Mouse (Mus musculus): Measurements from ENCODE around the gene Atraid. TPM values are rescaled to one million over a fixed set of nuclear protein-coding genes. Genes with fewer than 3 reads are reported as not detected.
"Not testable (repeated sequence)": the region's sequence is repeated elsewhere in the genome, so short reads cannot be mapped to it uniquely, and the experiment has no call there.

Gene Atraid
- total RNA-seq, 1 experiment = 53.7 TPM

DNA sequence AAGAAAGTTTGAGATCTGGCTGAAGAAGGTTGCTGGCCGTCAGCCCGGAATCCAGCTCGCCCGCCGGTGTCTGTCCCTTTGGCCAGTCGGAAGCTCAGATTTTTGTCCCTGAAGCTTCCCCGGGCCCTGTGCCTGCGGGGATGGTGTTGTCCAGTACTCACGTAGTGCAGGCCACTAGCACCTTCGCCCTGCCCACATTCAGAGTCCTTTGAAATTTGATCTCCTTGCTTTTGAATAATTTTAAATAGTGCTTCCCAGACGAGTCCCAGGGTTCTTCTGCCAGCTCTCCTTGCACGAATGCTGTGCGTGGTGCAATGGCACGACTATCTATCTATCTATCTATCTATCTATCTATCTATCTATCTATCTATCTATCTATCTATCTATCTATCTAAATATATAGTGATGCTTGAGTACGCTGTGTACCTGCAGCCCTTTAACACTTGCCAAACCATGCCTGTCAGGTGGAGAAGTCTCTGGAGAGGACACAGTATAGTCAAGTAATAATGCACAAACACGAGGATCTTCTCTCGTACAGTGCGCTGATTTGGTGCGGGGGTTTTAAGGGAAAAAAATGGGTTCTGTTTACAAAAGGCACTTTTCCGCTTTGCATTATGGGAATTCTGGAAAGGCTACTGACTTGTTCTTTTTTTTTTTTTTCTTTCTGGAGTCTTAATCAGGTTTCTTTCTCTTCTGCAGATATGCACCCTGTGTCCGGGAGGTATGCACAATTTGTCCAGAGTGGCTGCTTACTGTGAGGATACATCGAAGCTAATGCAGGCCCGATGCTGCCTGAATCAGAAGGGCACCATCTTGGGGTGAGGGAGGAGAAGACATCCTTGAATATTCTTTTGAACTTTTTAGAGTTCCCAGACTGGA is 890 bp downstream of the Atraid start, which contains the start of gene Slc5a6:
Gene Slc5a6 (minus strand): TSS at position 162 of the 879 bp plus-strand sequence.
- no peaks in the 10 kb centered on the region for H3K9me3 ChIP-seq (ENCODE audit: control insufficient read depth, insufficient read depth, low read depth, low read length)
- H3K4me1 ChIP-seq (ENCODE audit: control insufficient read depth in 2 of 2, insufficient read depth in 2 of 2, low read length in 2 of 2, poor library complexity in 1 of 2) = no peaks in the 10 kb centered on the region
- peak within 1 kb of the TSS; percentile 88 for H3K27ac ChIP-seq (ENCODE audit: insufficient read depth, low read depth, low read length, poor library complexity, severe bottlenecking)
- DNase-seq (ENCODE audit: low read depth, low spot score) = peak; percentile 48
- in situ Hi-C loops (cut with MboI; ENCODE audit: low sequenced_read_pairs in 2 of 2, unreplicated experiment in 2 of 2) = no loop called here
- H3K4me3 ChIP-seq (ENCODE audit: insufficient read depth in 1 of 2, low read depth in 1 of 2, low read length in 2 of 2, poor library complexity in 1 of 2, severe bottlenecking in 1 of 2) = peak within 1 kb of the TSS; percentile 78 to 93
- TF ChIP-seq HCFC1 (IDR thresholded peaks at IDR 0.05; ENCODE audit: borderline replicate concordance, insufficient read depth, low read length) (no peak), ZNF384 (IDR thresholded peaks at IDR 0.05; ENCODE audit: low read depth, low read length) (peak; percentile 56; the same call in 1 of the 2 replicates), MAFK (IDR thresholded peaks at IDR 0.05; ENCODE audit: insufficient read depth, low read depth, low read length) (no peak), CHD2 (IDR thresholded peaks at IDR 0.05; ENCODE audit: low read depth, low read length) (no peak), ZC3H11A (IDR thresholded peaks at IDR 0.05; ENCODE audit: borderline replicate concordance, low read depth, low read length) (no peak)
- H3K9ac ChIP-seq (ENCODE audit: insufficient read depth, low read depth, low read length, poor library complexity, severe bottlenecking) = peak within 1 kb of the TSS; percentile 96
- H3K36me3 ChIP-seq (ENCODE audit: control insufficient read depth, insufficient read depth, low read length, poor library complexity, severe bottlenecking) = no peaks in the 10 kb centered on the region

- in situ Hi-C loops (cut with MboI; ENCODE audit: low sequenced_read_pairs in 2 of 2, unreplicated experiment in 2 of 2) = no loop called here
- no peak overlapping the region for H3K4me3 ChIP-seq (ENCODE audit: insufficient read depth in 1 of 2, low read depth in 1 of 2, low read length in 2 of 2, poor library complexity in 1 of 2, severe bottlenecking in 1 of 2)
- TF ChIP-seq CHD2 (IDR thresholded peaks at IDR 0.05; ENCODE audit: low read depth, low read length) (no peak), HCFC1 (IDR thresholded peaks at IDR 0.05; ENCODE audit: borderline replicate concordance, insufficient read depth, low read length) (no peak), MAFK (IDR thresholded peaks at IDR 0.05; ENCODE audit: insufficient read depth, low read depth, low read length) (no peak), ZNF384 (IDR thresholded peaks at IDR 0.05; ENCODE audit: low read depth, low read length) (no peak), ZC3H11A (IDR thresholded peaks at IDR 0.05; ENCODE audit: borderline replicate concordance, low read depth, low read length) (no peak)
- H3K27ac ChIP-seq (ENCODE audit: insufficient read depth, low read depth, low read length, poor library complexity, severe bottlenecking) = no peak overlapping the region
- H3K4me1 ChIP-seq (ENCODE audit: control insufficient read depth in 2 of 2, insufficient read depth in 2 of 2, low read length in 2 of 2, poor library complexity in 1 of 2) = no peaks in the 10 kb centered on the region; a peak in 1 of 4 replicates
- no peaks in the 10 kb centered on the region for H3K9me3 ChIP-seq (ENCODE audit: control insufficient read depth, insufficient read depth, low read depth, low read length)
- no peak overlapping the region for H3K9ac ChIP-seq (ENCODE audit: insufficient read depth, low read depth, low read length, poor library complexity, severe bottlenecking)
- DNase-seq (ENCODE audit: low read depth, low spot score) = no peak
- H3K36me3 ChIP-seq (ENCODE audit: control insufficient read depth, insufficient read depth, low read length, poor library complexity, severe bottlenecking) = no peaks in the 10 kb centered on the region
Observed at GRCm38 (mm10) chr5:31050427-31050826, 2.3 kb downstream of the Atraid start.

GRCm38 (mm10) chr5:31053728-31054127 is 5.6 kb downstream of the Atraid start:
- H3K9me3 ChIP-seq (ENCODE audit: control insufficient read depth, insufficient read depth, low read depth, low read length); DNase-seq (ENCODE audit: low read depth, low spot score); in situ Hi-C loops (cut with MboI; ENCODE audit: low sequenced_read_pairs in 2 of 2, unreplicated experiment in 2 of 2); H3K9ac ChIP-seq (ENCODE audit: insufficient read depth, low read depth, low read length, poor library complexity, severe bottlenecking); H3K4me1 ChIP-seq (ENCODE audit: control insufficient read depth in 2 of 2, insufficient read depth in 2 of 2, low read length in 2 of 2, poor library complexity in 1 of 2); H3K27ac ChIP-seq (ENCODE audit: insufficient read depth, low read depth, low read length, poor library complexity, severe bottlenecking): not testable (repeated sequence)
- Histone ChIP-seq H3K4me3 (ENCODE audit: insufficient read depth in 1 of 2, low read depth in 1 of 2, low read length in 2 of 2, poor library complexity in 1 of 2, severe bottlenecking in 1 of 2) (peak overlapping the region; percentile 88 to 95; a peak in 2 of 4 replicates), H3K36me3 (ENCODE audit: control insufficient read depth, insufficient read depth, low read length, poor library complexity, severe bottlenecking) (peaks cover 11% of the 10 kb centered on the region)
- TF ChIP-seq ZNF384 (IDR thresholded peaks at IDR 0.05; ENCODE audit: low read depth, low read length) = peak; percentile 75

GRCm38 (mm10) chr5:31054261-31055215 is 6.4 kb downstream of the Atraid start, which contains the start of gene Cad:
Gene Cad (plus strand): TSS chr5:31054780.
- H3K36me3 ChIP-seq (ENCODE audit: control insufficient read depth, insufficient read depth, low read length, poor library complexity, severe bottlenecking) = peaks cover 19% of the 10 kb centered on the region
- peak within 1 kb of the TSS; percentile 96 for H3K9ac ChIP-seq (ENCODE audit: insufficient read depth, low read depth, low read length, poor library complexity, severe bottlenecking)
- no peaks in the 10 kb centered on the region; a peak in 1 of 4 replicates for H3K4me1 ChIP-seq (ENCODE audit: control insufficient read depth in 2 of 2, insufficient read depth in 2 of 2, low read length in 2 of 2, poor library complexity in 1 of 2)
- no peaks in the 10 kb centered on the region for H3K9me3 ChIP-seq (ENCODE audit: control insufficient read depth, insufficient read depth, low read depth, low read length)
- in situ Hi-C loops (cut with MboI; ENCODE audit: low sequenced_read_pairs in 2 of 2, unreplicated experiment in 2 of 2) = no loop called here
- TF ChIP-seq HCFC1 (IDR thresholded peaks at IDR 0.05; ENCODE audit: borderline replicate concordance, insufficient read depth, low read length) (peak; percentile 54; the same call in 1 of the 2 replicates), ZNF384 (IDR thresholded peaks at IDR 0.05; ENCODE audit: low read depth, low read length) (no peak), CHD2 (IDR thresholded peaks at IDR 0.05; ENCODE audit: low read depth, low read length) (0 out of 2 replicates have a peak, but pooled peaks have one; percentile 6)
- peak within 1 kb of the TSS; percentile 43 for H3K27ac ChIP-seq (ENCODE audit: insufficient read depth, low read depth, low read length, poor library complexity, severe bottlenecking)
- H3K4me3 ChIP-seq (ENCODE audit: insufficient read depth in 1 of 2, low read depth in 1 of 2, low read length in 2 of 2, poor library complexity in 1 of 2, severe bottlenecking in 1 of 2) = peak within 1 kb of the TSS; percentile 88 to 95
- DNase-seq (ENCODE audit: low read depth, low spot score) = peak; percentile 77
